Mouse (Mus musculus) c-Kit-positive CD71-negative TER-119-negative erythroid progenitor cells, embryonic 14.5 days (primary cell): ENCODE data around the gene Gm572.

Experiments used
- DNase-seq: peaks from one replicate; pipeline ENCODE4 v3.0.0-alpha.2; 2013; ENCODE audit warnings: low read depth

Gene Gm572

GRCm38 (mm10) chr4:148643291-148644156 is at the start of gene Gm572:
Gene Gm572, plus strand, starts transcription at chr4:148643317.
- no peak for DNase-seq

GRCm38 (mm10) chr4:148593996-148594395 is 49.1 kb upstream of the Gm572 start:
- no peak for DNase-seq

- DNase-seq: no peak
These were observed 47.2 kb upstream of the Gm572 start for GRCm38 (mm10) chr4:148595916-148596315.

- no peak for DNase-seq
These were observed 46.4 kb upstream of the Gm572 start for GRCm38 (mm10) chr4:148596731-148597130.

GRCm38 (mm10) chr4:148598826-148599225 is 44.3 kb upstream of the Gm572 start:
- no peak for DNase-seq

- no peak for DNase-seq
These were observed 42.8 kb upstream of the Gm572 start for GRCm38 (mm10) chr4:148600316-148600715.

- DNase-seq: no peak
These were observed 41.2 kb upstream of the Gm572 start for GRCm38 (mm10) chr4:148601871-148602270.

GRCm38 (mm10) chr4:148602357-148603120 is 40.6 kb upstream of the Gm572 start, which contains the start of gene Masp2:
Gene Masp2, plus strand, starts transcription at chr4:148602554.
- no peak for DNase-seq

GRCm38 (mm10) chr4:148603376-148604139 is 39.6 kb upstream of the Gm572 start:
- no peak for DNase-seq

- no peak for DNase-seq
These were observed 39.0 kb upstream of the Gm572 start for GRCm38 (mm10) chr4:148604141-148604540.

GRCm38 (mm10) chr4:148604541-148605165 is 38.5 kb upstream of the Gm572 start:
- no peak for DNase-seq

GRCm38 (mm10) chr4:148607758-148608157 is 35.4 kb upstream of the Gm572 start:
- DNase-seq: peak; percentile 72

- no peak for DNase-seq
These were observed 33.3 kb upstream of the Gm572 start for GRCm38 (mm10) chr4:148609805-148610204.

GRCm38 (mm10) chr4:148610631-148611364 is 32.3 kb upstream of the Gm572 start:
- no peak for DNase-seq

- DNase-seq: no peak
These were observed 30.6 kb upstream of the Gm572 start for GRCm38 (mm10) chr4:148612557-148612956.

GRCm38 (mm10) chr4:148613738-148614137 is 29.4 kb upstream of the Gm572 start:
- DNase-seq: no peak

GRCm38 (mm10) chr4:148619805-148620204 is 23.3 kb upstream of the Gm572 start:
- DNase-seq: no peak

GRCm38 (mm10) chr4:148620718-148621117 is 22.4 kb upstream of the Gm572 start:
- DNase-seq: no peak

- no peak for DNase-seq
These were observed 20.6 kb upstream of the Gm572 start for GRCm38 (mm10) chr4:148622485-148622884.

GRCm38 (mm10) chr4:148623609-148624008 is 19.5 kb upstream of the Gm572 start:
- DNase-seq: no peak

GRCm38 (mm10) chr4:148625010-148625409 is 18.1 kb upstream of the Gm572 start:
- DNase-seq: no peak
